Mouse (Mus musculus): ENCODE measurements around the gene Ttll7.

GRCm38 (mm10) chr3:146956792-146957191 lies 104.6 kb downstream of the Ttll7 start:
- TF ChIP-seq GATA1 (IDR thresholded peaks at IDR 0.05; ENCODE audit: borderline replicate concordance, low read length) (no peak), FLI1 (IDR thresholded peaks at IDR 0.05; ENCODE audit: low read length) (no peak)
